Mouse (Mus musculus) layer of hippocampus, adult 11-12 months (tissue): Measurements from ENCODE around the gene Dnajb6.
"Not testable (repeated sequence)": the region's sequence is repeated elsewhere in the genome, so short reads cannot be mapped to it uniquely, and the experiment has no call there.

ENCODE experiments used
- DNase-seq: peaks from one replicate; pipeline ENCODE4 v3.0.0; 2022; ENCODE audit warnings: low spot score

Dnajb6 gene

DNA sequence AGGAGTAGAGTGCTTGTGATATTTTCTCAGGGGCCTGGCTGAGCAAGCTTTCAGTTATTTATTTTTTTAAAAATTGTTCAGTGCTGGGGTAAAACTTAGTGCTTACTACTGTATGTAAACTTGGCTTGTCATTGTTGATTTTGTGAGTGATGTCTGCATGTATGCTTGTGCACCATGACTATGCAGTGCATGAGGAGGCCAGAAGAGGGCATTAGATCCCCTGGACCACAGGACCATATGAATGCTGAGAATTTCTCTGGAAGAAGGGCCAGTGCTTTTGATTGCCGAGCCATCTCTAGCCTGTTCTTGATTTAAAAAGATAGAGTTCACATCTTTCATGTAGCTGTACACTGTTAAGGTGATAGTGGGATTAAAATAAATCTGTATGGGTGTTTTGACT lies 35.4 kb downstream of the Dnajb6 start:
- DNase-seq: no peak

DNA sequence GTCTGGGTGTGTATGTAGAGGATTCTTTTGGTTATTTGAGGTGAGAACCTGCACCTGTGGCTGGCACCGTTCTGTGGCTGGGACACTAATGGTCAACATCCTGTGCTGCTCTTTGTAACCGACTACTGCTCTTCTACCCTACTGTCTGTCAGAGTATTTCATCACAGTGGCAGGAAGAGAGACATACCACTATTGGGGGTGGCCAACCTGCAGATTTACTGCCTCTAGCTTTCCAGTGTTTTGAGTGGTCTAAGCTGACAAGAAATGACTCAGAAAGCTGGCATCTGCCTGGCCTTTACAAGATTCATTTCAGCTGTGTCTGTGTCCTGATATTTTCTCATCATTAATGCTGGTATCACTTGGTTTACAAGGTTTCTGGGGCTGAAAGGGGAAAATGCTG lies 36.5 kb downstream of the Dnajb6 start:
- no peak for DNase-seq

DNA sequence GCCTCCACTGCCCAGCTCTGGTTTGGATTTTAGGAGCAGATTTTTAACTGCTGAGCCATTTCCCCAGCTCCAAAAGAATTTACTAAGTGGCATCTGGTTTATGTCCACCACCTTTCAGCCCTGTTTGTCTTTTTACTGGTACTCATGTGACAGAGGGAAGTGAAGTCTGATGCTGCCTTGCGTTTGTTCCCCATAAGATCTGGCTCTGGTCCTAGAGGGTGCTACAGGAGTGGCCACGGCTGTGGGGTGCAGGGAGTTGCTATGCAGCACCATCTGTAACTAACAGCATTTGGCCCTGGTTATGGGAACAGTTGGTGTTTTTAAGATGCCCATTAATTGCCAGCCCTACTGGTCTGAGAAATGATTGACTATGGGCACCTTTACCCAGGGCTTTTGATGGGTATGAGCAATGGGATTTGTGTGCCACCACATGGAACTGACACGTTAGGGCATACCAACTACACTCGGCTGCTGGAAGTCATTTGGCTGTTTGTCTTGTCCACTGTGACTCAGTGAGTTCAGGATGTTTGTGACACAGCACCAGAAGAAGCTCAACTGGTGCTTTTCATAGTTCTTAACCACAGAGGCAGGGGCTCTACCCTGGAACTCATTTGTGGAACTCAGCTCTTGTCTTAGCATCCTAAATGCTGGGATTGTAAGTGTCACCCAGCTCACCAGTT lies 37.3 kb downstream of the Dnajb6 start:
- DNase-seq: peak; percentile 41

DNA sequence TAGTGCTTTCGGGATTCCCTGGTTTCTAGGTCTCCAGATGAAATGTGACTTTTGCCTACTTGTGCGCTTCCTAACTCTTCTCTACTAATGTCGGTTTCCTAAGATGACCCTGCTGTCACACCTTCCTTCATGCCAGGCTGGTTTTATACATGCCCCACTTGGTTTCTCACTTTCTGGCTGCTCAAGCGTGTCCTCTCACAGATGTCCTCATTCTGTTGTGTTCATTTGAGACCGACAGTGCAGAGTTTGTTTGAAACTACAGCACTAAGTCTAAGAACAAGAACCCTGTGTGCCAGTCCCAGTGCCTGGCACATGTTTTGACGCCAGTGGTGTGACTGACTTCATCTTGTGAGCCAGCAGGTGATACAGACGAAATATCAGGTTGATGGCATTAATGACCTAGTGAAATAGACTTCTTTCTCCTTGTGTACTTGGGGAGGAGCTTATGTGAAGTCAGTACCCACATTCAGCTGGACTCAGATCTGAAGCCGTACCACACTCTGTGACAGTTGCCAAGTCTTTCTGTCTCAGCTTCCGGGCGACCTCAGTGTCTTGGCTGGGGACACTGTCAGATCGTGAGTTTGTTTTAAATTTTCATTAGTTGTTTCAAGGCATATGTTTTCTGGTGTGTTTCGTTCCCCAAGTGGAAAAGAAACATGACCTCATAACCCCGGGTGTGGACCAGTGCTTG lies 38.1 kb downstream of the Dnajb6 start:
- no peak for DNase-seq

DNA sequence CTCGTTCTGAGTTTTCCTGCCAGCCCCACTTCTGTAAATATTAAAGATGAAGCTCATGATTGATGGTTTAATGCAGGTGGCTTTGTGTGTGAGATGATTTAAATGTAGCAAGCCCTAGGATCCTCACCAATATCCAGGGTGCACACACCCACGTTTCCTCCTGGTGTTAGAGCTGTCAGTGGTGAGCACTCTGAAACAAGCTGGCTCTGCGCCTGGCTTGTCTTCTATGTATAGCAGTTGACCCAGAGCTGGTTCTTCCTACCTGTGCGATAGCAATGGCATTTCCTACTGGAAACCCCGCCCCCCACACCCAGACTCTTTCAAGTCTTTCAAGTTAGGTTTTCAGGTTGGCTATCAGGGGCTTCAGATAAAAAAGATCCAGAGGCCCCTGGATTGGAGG lies 39.9 kb downstream of the Dnajb6 start:
- no peak for DNase-seq

DNA sequence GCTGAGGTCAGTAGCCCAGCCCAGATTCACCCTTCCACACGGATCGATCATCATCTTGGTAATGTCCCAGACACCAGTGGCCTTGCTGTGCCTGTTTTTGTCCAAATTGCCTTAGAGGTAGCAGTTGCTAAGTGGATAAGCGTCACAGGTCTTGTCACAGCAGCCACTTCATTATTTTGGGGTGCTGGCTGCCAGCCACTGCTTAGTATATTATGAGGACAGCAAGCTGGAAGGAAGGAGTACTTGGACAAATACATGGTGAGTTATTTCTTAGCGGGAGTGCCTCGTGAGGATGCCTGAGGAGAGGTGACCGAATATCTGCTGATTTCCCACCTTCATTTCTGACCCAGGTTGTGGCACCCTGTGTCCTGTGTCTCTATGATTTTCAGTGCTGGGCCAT lies 42.5 kb downstream of the Dnajb6 start:
- DNase-seq: no peak

DNA sequence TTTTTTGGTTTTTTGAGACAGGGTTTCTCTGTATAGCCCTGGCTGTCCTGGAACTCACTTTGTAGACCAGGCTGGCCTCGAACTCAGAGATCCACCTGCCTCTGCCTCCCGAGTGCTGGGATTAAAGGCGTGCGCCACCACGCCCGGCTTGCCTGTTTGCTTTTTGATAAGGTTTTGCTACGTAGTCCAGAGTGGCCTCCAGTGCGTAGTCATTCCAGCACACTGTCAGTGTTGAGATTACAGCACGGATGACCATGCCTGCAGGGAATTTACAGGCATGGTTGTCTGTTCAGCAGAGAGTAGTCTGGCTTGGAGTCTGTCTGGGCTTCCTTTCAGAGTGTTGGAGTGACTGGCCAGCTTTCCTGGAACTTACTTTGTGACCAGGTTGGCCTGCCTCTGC lies 44.2 kb downstream of the Dnajb6 start:
- not testable (repeated sequence) for DNase-seq

DNA sequence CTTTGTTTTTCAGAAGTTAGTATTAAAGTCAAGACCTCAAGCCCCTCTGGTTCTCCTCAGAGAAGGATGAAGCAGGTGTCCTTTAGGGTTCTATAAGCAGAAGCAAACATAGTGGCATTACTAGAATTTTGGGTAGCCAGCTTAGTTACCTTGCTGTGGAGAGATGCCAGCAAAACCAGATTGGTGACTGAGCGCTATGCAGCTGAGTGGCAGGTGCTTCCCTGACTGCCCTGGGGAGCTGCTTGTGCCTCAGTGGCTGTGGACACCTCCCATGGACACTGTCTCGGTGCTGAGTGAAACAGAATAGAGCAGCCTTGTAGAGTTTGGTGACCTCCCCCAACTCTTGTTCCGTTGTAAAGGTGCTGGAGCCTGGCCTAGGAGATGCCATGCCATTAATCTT lies 46.8 kb downstream of the Dnajb6 start:
- DNase-seq: no peak

DNA sequence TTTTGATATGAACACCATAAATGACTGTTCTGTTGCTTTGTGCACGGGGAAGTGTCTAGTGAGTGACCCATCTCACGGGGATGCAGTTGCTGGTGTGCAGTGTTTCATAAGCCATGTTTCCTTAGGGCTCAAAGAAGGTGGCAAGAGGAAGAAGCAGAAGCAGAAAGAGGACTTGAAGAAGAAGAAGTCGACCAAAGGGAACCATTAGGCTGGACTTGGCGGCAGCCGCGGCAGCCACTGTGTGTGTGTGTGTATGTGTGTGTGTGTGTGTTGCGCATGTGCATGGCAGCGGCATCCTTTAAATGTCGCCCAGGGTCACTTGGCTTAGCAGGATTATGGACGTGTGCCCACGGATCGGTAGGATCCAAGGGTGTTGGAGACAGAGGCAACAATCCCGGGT lies 49.4 kb downstream of the Dnajb6 start:
- not testable (repeated sequence) for DNase-seq

DNA sequence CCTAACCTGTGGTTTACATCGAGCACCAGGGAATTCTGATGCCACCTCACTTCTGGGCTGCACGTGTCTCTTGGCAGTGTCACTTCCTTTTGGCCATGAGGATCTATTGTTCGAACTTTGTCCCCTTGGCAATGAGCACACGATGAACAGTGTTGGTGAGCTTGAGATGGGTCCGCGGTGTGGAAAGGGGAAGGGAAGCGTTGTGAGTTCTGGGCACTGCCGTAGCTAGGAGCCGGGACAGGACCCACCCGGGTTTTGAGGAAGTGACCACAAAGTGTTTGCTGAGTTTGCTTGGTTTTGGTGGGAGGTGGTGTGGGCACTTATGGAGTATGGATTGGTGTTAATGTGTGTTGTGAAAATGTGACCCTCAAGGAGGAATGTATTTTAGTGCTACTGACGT lies 50.5 kb downstream of the Dnajb6 start:
- not testable (repeated sequence) for DNase-seq

DNA sequence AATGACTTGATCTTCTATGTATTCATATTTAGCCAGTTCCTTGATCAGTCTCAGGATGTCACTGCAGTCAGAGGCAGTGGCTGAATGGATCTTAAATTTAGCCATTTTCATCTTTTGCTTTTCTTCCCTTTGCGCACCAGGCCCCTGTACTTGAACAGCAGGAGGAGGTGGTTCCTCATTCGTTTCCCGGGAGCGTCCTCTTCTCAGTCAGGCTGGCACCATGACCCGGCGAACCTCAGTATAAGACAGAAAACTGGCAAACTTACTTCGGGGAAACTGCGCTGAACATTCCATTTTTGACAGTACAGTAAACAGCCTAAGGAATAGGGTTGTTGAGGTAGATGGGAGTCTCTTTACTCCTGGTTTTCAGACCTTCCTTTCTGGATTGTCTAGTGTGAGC lies 59.4 kb downstream of the Dnajb6 start:
- DNase-seq: not testable (repeated sequence)

DNA sequence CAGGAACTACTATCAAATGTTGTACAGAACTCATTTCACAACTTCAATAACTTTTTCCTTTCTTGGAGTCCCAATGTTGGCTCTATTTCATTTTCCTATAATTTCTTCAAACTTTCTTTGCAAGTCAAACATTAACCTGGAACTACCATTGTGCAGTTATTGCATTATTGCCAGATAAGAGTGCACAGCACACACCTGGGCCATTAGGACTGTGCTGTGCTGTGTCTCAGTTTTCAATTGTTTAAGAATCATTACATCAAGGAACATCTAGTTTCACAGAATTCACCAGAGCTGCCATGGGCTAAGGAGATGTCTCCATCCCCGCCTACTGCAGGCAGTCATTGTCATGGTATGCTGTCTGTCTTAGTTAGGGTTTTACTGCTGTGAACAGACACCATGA lies 73.5 kb downstream of the Dnajb6 start:
- no peak for DNase-seq

DNA sequence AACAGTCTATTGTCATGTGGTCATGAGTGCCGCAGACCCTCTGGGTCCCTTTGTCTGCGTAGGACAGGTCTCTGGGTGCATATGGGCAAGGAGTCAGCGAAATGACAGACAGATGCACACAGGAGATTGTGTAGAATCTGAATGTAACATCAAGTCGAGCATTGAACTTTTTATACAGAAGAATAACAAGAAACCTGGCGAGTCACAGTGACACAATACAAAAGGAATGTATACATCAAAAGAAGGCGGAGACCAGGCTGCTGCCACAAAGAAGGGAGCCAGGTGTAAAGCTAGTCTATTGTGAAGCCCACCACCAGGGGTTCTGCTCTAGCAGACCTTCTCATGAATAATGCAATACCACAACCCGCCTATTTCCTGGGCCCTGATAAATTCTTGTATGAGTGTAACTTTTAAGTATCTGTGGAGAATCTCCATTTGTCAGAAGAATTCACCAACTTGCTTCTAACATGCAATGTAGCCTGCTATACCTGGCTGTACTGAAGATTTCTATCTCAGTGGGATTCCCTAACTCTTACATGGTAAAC lies 76.0 kb downstream of the Dnajb6 start:
- not testable (repeated sequence) for DNase-seq

DNA sequence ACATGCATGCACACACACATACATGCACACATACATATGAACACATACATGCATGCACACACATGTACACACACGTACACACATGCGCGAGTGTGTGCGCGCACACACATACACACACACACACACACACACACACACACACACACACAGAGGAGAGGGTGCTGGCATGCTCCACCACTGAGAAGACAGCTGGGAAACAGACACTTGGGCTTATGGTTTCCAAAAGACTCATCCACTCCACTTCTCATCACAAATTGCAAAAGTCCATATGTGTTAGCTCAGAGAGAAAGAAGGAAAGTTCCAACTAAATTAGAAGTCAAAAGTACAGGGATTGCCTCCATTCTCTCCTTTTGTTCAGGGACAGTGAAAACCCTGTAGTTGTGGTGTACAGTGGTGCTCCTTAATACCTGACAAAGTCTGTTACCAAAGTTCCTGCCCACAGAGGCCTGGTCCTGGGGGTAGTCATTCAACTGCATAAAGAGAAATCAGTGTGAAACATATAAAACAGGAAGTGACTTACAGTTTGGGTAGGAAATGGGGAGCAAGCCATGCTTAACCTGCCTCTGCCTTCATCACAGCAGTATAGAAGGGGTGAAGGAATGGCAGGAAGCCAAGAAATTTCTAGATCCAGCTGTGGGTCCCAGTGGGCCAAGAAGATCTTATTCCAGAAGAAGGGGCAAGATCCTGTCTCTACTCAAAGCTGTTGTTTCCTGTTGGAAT lies 81.2 kb downstream of the Dnajb6 start:
- DNase-seq: no peak

DNA sequence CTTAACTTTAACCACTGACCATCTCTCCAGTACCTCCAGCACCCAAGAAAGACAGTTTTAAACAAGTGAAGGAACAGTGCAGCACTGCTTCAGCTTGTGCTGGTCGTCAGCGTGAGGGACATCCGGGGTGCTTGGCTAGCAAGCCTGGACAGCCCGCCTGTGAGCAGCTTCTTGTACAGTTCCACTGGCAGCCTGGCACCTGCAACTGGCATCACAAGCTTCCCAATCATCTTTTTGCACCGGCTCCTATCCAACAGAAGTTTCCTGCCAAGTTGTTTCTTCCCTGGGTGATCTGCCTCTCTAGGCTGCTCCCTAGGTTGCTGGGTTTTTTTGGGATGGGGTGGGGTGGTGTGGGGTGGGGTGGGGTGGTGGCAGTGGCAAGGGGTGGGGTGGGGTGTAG lies 81.9 kb downstream of the Dnajb6 start:
- DNase-seq: no peak

DNA sequence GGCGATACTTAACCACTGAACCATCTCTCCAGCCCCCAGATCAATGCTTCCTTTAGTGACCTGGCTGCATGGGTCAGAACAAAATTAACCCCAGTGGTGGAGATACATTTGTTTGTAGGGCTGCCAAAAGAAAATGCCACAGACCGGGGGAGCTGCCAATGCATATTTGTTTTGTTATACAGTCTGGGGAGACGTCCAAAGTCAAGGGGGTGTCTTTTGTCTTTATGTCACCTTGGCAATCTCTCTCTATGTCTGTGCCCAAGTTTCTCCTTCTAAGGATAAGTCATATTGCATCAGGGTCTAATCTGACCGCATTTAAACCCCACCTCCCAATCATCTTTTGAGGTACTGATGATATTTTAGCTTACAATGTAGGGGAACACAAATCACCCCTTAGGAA lies 82.8 kb downstream of the Dnajb6 start:
- DNase-seq: no peak

DNA sequence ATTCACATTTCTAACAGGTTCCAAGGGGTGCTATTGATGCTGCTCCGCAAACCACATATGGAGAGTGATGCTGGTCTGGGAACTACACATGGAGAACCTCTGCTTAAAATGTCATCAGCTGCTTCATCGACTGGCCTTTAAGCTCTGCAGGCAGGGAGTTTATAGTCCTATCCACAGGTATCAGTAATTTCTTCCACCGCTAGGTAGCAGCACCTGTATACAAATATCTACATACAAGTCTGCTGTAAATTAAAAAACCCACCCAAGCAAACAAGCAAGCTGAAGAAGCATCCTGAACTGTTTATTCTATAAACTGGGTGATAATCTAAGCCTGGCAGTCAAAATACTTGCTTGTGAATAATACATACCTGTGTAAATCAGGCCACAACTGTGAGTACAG lies 89.3 kb downstream of the Dnajb6 start:
- peak; percentile 72 for DNase-seq

DNA sequence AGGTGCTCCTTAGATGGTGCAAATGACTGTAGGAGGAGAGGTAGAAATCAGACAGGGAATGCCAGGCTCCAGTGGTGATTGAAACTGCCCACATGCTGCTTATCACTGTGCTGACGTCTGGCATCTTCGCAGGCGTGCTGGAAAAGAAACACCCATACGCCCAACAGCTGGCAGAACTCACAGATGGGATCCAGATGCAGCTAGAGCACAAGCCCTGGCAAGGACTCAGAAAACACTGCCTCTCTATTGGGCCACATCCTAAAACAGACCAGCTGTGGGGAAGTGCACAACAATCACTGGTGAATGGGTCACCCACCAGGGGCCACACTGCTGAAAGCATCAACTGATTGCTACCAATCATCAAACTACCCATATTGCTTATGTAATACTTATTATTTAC lies 91.3 kb downstream of the Dnajb6 start:
- no peak for DNase-seq

DNA sequence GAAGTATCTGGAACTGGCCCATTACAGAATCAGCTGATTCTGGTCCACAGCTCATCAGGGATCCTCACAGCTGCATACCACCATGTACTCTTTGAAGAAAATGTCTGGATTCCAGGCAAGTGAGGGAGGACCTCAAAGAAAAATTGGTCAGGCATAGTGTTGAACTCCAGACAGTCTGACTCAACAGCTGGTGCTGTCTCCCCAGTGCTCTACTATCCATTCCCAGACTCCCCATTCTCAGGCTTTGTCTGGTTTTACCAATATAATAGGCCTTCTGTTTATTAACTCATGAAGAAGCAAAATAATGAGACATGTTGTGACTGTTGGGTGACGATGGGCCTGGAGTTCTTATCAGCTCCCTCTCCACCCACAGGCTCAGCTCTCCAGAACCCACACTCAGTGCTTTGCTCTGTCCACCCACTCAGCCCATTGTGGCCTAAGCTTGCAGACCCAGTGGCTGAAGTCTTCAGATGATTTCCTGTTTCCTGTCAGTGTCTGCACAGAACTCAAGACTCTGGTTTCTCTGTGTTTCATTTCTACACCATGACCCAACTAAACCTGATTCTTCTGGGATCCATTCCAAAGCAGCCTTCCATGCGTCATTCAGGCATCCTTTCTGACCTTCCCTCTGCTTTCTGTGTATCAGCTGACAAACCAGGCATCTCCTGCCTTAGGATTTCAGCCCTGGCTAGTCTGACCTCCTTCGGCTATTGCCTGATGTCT lies 107.1 kb downstream of the Dnajb6 start:
- peak; percentile 27 for DNase-seq

DNA sequence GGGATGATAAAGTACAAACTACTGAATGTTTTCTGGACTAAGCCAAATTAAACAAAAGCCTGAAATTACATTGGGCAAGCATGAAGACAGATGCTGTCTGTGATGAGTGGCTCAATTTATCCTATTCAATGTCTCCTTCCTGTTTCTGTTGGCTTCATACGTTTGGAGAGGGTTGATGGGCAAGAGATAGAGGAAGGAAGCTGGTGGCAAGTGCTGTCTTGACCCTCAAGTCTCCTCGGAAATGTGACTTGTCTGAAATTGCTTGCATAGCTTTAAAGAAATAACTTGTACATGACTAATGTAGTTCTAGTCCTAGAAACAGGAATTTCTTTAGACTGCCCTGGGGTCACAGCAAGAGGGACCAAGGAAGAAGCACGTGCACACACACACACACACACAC lies 109.5 kb downstream of the Dnajb6 start:
- DNase-seq: no peak

DNA sequence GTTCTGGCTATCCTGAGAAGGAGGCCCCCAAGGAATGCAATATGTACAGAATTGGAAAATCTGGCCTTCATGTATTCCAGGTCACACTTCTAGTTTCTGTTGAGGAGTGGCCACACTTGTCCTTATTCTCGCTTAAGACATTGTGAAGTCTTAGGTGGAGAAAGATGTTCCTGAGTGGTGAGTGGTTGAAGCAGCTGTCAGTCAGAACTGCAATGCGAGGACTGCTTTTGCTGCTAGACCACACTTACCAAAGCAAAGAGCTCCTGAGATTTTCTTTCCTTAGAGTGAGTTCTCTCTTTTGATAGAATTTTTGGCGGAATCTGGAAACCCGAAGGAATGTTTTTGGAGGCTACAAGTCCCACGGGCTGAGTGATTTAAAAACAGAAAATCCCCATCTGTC lies 112.0 kb downstream of the Dnajb6 start:
- no peak for DNase-seq

DNA sequence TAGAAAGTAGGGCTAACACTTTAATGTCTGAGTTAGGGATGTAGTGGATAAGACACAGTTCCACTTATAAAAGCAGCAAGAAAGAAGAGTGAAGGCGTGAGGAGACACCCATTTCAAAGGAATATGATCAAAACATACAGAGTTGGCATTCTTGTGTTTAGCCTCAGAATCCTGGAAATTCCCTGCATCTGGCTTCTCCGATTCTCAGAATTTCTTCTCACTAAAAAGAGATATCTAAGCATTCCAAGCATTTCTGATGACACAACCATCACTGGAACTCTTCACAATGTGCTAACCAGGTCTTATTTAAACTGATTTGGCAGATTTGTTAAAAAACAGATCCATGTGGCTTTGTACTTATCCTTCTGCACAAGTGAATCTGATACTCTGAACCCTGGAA lies 112.6 kb downstream of the Dnajb6 start:
- DNase-seq: no peak
